Mouse (Mus musculus): ENCODE data around the gene Plekho2.
A peak's percentile ranks its signal among the peaks of the same experiment; 100 is the strongest.

Gene Plekho2

GRCm38 (mm10) chr9:65555001-65555405, 24.8 kb downstream of the Plekho2 start:
- DNase-seq (ENCODE audit: low read depth, low spot score), result no peak

- DNase-seq (ENCODE audit: low read depth, low spot score), result no peak
Measured at GRCm38 (mm10) chr9:65552711-65553110, 27.1 kb downstream of the Plekho2 start.

- no peak for DNase-seq (ENCODE audit: low read depth, low spot score)
Measured at GRCm38 (mm10) chr9:65552141-65552540, 27.7 kb downstream of the Plekho2 start.

GRCm38 (mm10) chr9:65551035-65551434, 28.8 kb downstream of the Plekho2 start:
- peak; percentile 94 for DNase-seq (ENCODE audit: low read depth, low spot score)

- DNase-seq (ENCODE audit: low read depth, low spot score), result peak; percentile 58
Measured at GRCm38 (mm10) chr9:65550079-65550831, 29.6 kb downstream of the Plekho2 start.

- no peak for DNase-seq (ENCODE audit: low read depth, low spot score)
Measured at GRCm38 (mm10) chr9:65549643-65550042, 30.2 kb downstream of the Plekho2 start.

GRCm38 (mm10) chr9:65549139-65549538, 30.7 kb downstream of the Plekho2 start:
- no peak for DNase-seq (ENCODE audit: low read depth, low spot score)

GRCm38 (mm10) chr9:65548311-65548710, 31.5 kb downstream of the Plekho2 start:
- DNase-seq (ENCODE audit: low read depth, low spot score), result no peak

- DNase-seq (ENCODE audit: low read depth, low spot score), result no peak
Measured at GRCm38 (mm10) chr9:65547844-65548243, 32.0 kb downstream of the Plekho2 start.

GRCm38 (mm10) chr9:65547111-65547510, 32.7 kb downstream of the Plekho2 start:
- DNase-seq (ENCODE audit: low read depth, low spot score), result no peak

- no peak for DNase-seq (ENCODE audit: low read depth, low spot score)
Measured at GRCm38 (mm10) chr9:65546413-65546695, 33.5 kb downstream of the Plekho2 start.

GRCm38 (mm10) chr9:65545635-65546412, 34.0 kb downstream of the Plekho2 start:
- DNase-seq (ENCODE audit: low read depth, low spot score), result peak; percentile 75

- DNase-seq (ENCODE audit: low read depth, low spot score), result no peak
Measured at GRCm38 (mm10) chr9:65542111-65542524, 37.7 kb downstream of the Plekho2 start.

- DNase-seq (ENCODE audit: low read depth, low spot score), result peak; percentile 91
Measured at GRCm38 (mm10) chr9:65541126-65542068, 38.4 kb downstream of the Plekho2 start.

GRCm38 (mm10) chr9:65539697-65540096, 40.1 kb downstream of the Plekho2 start:
- DNase-seq (ENCODE audit: low read depth, low spot score), result no peak

GRCm38 (mm10) chr9:65537901-65538630, 41.8 kb downstream of the Plekho2 start:
- peak; percentile 24 for DNase-seq (ENCODE audit: low read depth, low spot score)

- DNase-seq (ENCODE audit: low read depth, low spot score), result peak; percentile 81
Measured at GRCm38 (mm10) chr9:65536491-65536890, 43.3 kb downstream of the Plekho2 start.

- no peak for DNase-seq (ENCODE audit: low read depth, low spot score)
Measured at GRCm38 (mm10) chr9:65535789-65536469, 43.9 kb downstream of the Plekho2 start.

- peak; percentile 96 for DNase-seq (ENCODE audit: low read depth, low spot score)
Measured at GRCm38 (mm10) chr9:65535191-65535722, 44.6 kb downstream of the Plekho2 start.

GRCm38 (mm10) chr9:65534111-65534510, 45.7 kb downstream of the Plekho2 start:
- no peak for DNase-seq (ENCODE audit: low read depth, low spot score)
